Comparison of ENCODE assay signal across 29 mouse cellular contexts in the genomic region with DNA sequence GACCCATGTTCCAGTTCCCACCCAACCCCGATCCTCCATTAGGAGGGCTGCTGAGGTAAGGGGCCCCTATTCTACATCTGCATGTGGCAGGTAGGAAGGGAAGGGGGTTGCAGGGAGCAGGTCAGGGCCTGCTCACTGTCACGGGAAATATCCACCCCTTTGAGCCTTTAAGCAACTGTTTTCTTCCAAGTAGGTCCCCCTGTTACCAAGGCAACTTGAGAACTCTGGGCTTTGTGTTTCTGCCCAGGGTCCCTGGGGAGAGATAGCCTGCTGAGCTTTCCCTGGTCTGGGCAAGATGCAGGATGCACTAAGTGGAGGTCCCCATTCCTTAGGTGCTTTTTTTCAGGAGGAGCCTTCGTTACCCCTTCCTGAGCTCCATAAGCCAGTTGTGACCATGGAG. TPM values are rescaled to one million over a fixed set of nuclear protein-coding genes. Genes with fewer than 3 reads are reported as not detected.
DNase-seq lines count a peak whose midpoint lies in the region; ATAC-seq lines count a peak whose summit lies in the region.
"Had no signal": no experiment of that assay in that cellular context is flagged by ENCODE, and none has a peak within 500 bp of the region (broad histone marks: within the 10 kb centered on the region; RNA-seq: fewer than 3 reads in every experiment).

No protein-coding gene starts in this region.

- WGBS in heart, embryonic 10.5 days: 57% methylated on average over 3 of the region's 3 CpGs
- WGBS in embryonic facial prominence, embryonic 12.5 days: 50% methylated on average over 3 of the region's 3 CpGs

- peaks cover 13% of the 10 kb centered on the region; the same call in 1 of the 2 replicates for H3K27me3 ChIP-seq in heart, embryonic 10.5 days (ENCODE audit: insufficient read depth, poor library complexity, severe bottlenecking)
- peaks cover 9% of the 10 kb centered on the region; the same call in 1 of the 2 replicates for H3K27me3 ChIP-seq in embryonic facial prominence, embryonic 12.5 days
- H3K27me3 ChIP-seq: CH12.LX; forebrain, embryonic 15.5 days; heart, embryonic 15.5 days had no signal

- no peaks in the 10 kb centered on the region for H3K9me3 ChIP-seq in heart, embryonic 10.5 days
- H3K9me3 ChIP-seq in embryonic facial prominence, embryonic 12.5 days: no peaks in the 10 kb centered on the region
- H3K9me3 ChIP-seq: embryonic facial prominence, embryonic 13.5 days; forebrain, embryonic 12.5 days; forebrain, embryonic 15.5 days; G1E; heart, embryonic 12.5 days; heart, embryonic 15.5 days had no signal

- H3K36me3 ChIP-seq in heart, embryonic 10.5 days: no peaks in the 10 kb centered on the region
- no peaks in the 10 kb centered on the region for H3K36me3 ChIP-seq in embryonic facial prominence, embryonic 12.5 days
- H3K36me3 ChIP-seq: embryonic facial prominence, embryonic 13.5 days; forebrain, embryonic 12.5 days; forebrain, embryonic 15.5 days; G1E; heart, embryonic 12.5 days; heart, embryonic 15.5 days had no signal

- H3K4me3 ChIP-seq in heart, embryonic 10.5 days: no peak overlapping the region
- H3K4me3 ChIP-seq in embryonic facial prominence, embryonic 12.5 days: no peak overlapping the region
- H3K4me3 ChIP-seq: embryonic facial prominence, embryonic 13.5 days; erythroblast, embryonic 14.5 days; forebrain, embryonic 12.5 days; forebrain, embryonic 15.5 days; heart, adult 2 months; heart, embryonic 12.5 days; heart, embryonic 15.5 days had no signal

- no peak overlapping the region for H3K27ac ChIP-seq in heart, embryonic 10.5 days
- no peak overlapping the region for H3K27ac ChIP-seq in embryonic facial prominence, embryonic 12.5 days
- H3K27ac ChIP-seq: embryonic facial prominence, embryonic 13.5 days; forebrain, embryonic 12.5 days; forebrain, embryonic 15.5 days; heart, adult 2 months; heart, embryonic 15.5 days; hindbrain, embryonic 14.5 days; hindbrain, postnatal 0 days had no signal

- no peak overlapping the region for H3K9ac ChIP-seq in embryonic facial prominence, embryonic 12.5 days
- H3K9ac ChIP-seq: embryonic facial prominence, embryonic 13.5 days; forebrain, embryonic 12.5 days; forebrain, embryonic 15.5 days; heart, embryonic 12.5 days; heart, embryonic 15.5 days; hindbrain, embryonic 14.5 days had no signal

- ATAC-seq in embryonic facial prominence, embryonic 12.5 days (ENCODE audit: insufficient number of reproducible peaks, insufficient read depth, low FRiP score, low TSS enrichment): 0 out of 2 replicates have a peak, but pooled peaks have one; percentile 31
- ATAC-seq: forebrain, embryonic 15.5 days; hindbrain, postnatal 0 days; inflammation-experienced regulatory T-cells, adult 6 months had no signal

- peak; percentile 58 for DNase-seq in heart, embryonic 10.5 days (ENCODE audit: low spot score)
- DNase-seq in heart, adult 9 months (ENCODE audit: low spot score in 2 of 2): no peak
- peak; percentile 3 for DNase-seq in urinary bladder, adult 2 months (ENCODE audit: low spot score)
- no peak for DNase-seq in urinary bladder, postnatal 36 days (ENCODE audit: low spot score in 2 of 2)
- no peak for DNase-seq in cerebellum, adult 9-10 months
- no peak for DNase-seq in ovary, postnatal 36 days (ENCODE audit: low spot score)
- DNase-seq: adrenal gland, adult 2 months; adrenal gland, postnatal 14 days; B cell, adult 2 months; cerebellum, adult 11 months; cerebellum, postnatal 10 days; cerebellum, postnatal 36 days; embryo, embryonic 11 days; gastrocnemius, postnatal 25 days; heart, postnatal 10 days; heart, postnatal 4 days had no signal

- H3K4me2 ChIP-seq in embryonic facial prominence, embryonic 12.5 days (replicated peaks): no peak overlapping the region
- H3K4me2 ChIP-seq: embryonic facial prominence, embryonic 13.5 days; forebrain, embryonic 12.5 days; forebrain, embryonic 15.5 days; heart, embryonic 12.5 days; heart, embryonic 15.5 days; hindbrain, embryonic 14.5 days had no signal

- peaks cover 21% of the 10 kb centered on the region for H3K4me1 ChIP-seq in heart, embryonic 10.5 days
- peaks cover 6% of the 10 kb centered on the region; the same call in 1 of the 2 replicates for H3K4me1 ChIP-seq in embryonic facial prominence, embryonic 12.5 days

RNA-seq across cellular contexts. Expression of gene Rtl5, which starts 7.0 kb away (rescaled TPM):
- 0.92 and 1.1 TPM in 2 replicates for polyA plus RNA-seq in heart, embryonic 10.5 days (2016; fragmentation: Nextera tagmentation; extraction: Ambion mirVana)
- 4.7 and 7.0 TPM in 2 replicates for polyA plus RNA-seq in urinary bladder, adult 2 months (2012; rRNA removed)
- 2.6 and 2.7 TPM in 2 replicates for polyA plus RNA-seq in embryonic facial prominence, embryonic 12.5 days (2016; fragmentation: Nextera tagmentation; extraction: Ambion mirVana)
- polyA plus RNA-seq: G1E had no signal

RNA-seq across cellular contexts. Expression of gene Pin4, which starts 55.2 kb away (rescaled TPM):
- polyA plus RNA-seq in heart, embryonic 10.5 days (2016; fragmentation: Nextera tagmentation; extraction: Ambion mirVana): 44.6 and 65.4 TPM in 2 replicates
- polyA plus RNA-seq in urinary bladder, adult 2 months (2012; rRNA removed): 55.1 and 55.6 TPM in 2 replicates
- polyA plus RNA-seq in embryonic facial prominence, embryonic 12.5 days (2016; fragmentation: Nextera tagmentation; extraction: Ambion mirVana): 73.9 and 77.7 TPM in 2 replicates
- polyA plus RNA-seq: adrenal gland, adult 2 months had no signal

Comparison
In these comparisons a context has a peak if more than half of its experiments do, and no peak if none do; other contexts are left out.
1. DNase-seq: peak in heart, embryonic 10.5 days (single experiment) and urinary bladder, adult 2 months (single experiment); none in heart, adult 9 months (0 of 2), urinary bladder, postnatal 36 days (0 of 2), cerebellum, adult 9-10 months (single experiment) and ovary, postnatal 36 days (single experiment).